ENCODE assay signal across 13 mouse cellular contexts in genomic region chr3:130290175-130290574, GRCm38 (mm10).
A peak's percentile ranks its signal among the peaks of the same experiment; 100 is the strongest.
DNase-seq lines count a peak whose midpoint lies in the region; ATAC-seq lines count a peak whose summit lies in the region.
"Had no signal": no experiment of that assay in that cellular context is flagged by ENCODE, and none has a peak within 500 bp of the region (broad histone marks: within the 10 kb centered on the region; RNA-seq: fewer than 3 reads in every experiment).

No protein-coding gene starts in this region.

- H3K4me2 ChIP-seq in kidney, embryonic 15.5 days = no peak overlapping the region
- no peak overlapping the region for H3K4me2 ChIP-seq in hindbrain, embryonic 14.5 days (replicated peaks)
- H3K4me2 ChIP-seq: limb, embryonic 13.5 days; lung, embryonic 15.5 days had no signal

- no peak for ATAC-seq in kidney, embryonic 15.5 days (replicated peaks; ENCODE audit: low FRiP score)
- peak; percentile 71; the same call in 1 of the 2 replicates for ATAC-seq in hindbrain, embryonic 14.5 days (ENCODE audit: low FRiP score)

- H3K9me3 ChIP-seq in kidney, embryonic 15.5 days (replicated peaks) = no peaks in the 10 kb centered on the region
- H3K9me3 ChIP-seq in hindbrain, embryonic 14.5 days (ENCODE audit: control insufficient read depth, low read length) = no peaks in the 10 kb centered on the region
- H3K9me3 ChIP-seq: heart, embryonic 10.5 days; limb, embryonic 13.5 days; lung, embryonic 15.5 days had no signal

- 63% methylated on average over 6 of the region's 6 CpGs for WGBS in kidney, embryonic 15.5 days
- WGBS in hindbrain, embryonic 14.5 days = 60% methylated on average over 6 of the region's 6 CpGs

- peak; percentile 90 to 94 for DNase-seq in cerebellum, postnatal 10 days
- DNase-seq in cerebellum, adult 11-12 months = no peak
- DNase-seq in kidney, adult 11 months = no peak
- DNase-seq in adrenal gland, postnatal 25 days = peak; percentile 10
- no peak for DNase-seq in hindbrain, embryonic 14.5 days (ENCODE audit: low spot score)
- no peak for DNase-seq in thymus, postnatal 14 days
- no peak for DNase-seq in embryo, embryonic 9.5 days (ENCODE audit: extremely low spot score)
- DNase-seq: B cell, adult 2 months; layer of hippocampus, adult 9-11 months had no signal

- H3K4me1 ChIP-seq in kidney, embryonic 15.5 days = 0 out of 2 replicates have a peak, but pooled peaks cover 10% of the 10 kb centered on the region
- peaks cover 20% of the 10 kb centered on the region; the same call in 1 of the 2 replicates for H3K4me1 ChIP-seq in hindbrain, embryonic 14.5 days (replicated peaks; ENCODE audit: control insufficient read depth, insufficient read depth, low read length)
- H3K4me1 ChIP-seq: heart, embryonic 10.5 days; lung, embryonic 15.5 days had no signal

- no peaks in the 10 kb centered on the region for H3K27me3 ChIP-seq in kidney, embryonic 15.5 days
- H3K27me3 ChIP-seq in hindbrain, embryonic 14.5 days (ENCODE audit: control insufficient read depth, insufficient read depth, low read length) = no peaks in the 10 kb centered on the region
- H3K27me3 ChIP-seq: limb, embryonic 13.5 days; lung, embryonic 15.5 days had no signal

- H3K27ac ChIP-seq in kidney, embryonic 15.5 days = 0 out of 2 replicates have a peak overlapping the region, but pooled peaks have one; percentile 10
- H3K27ac ChIP-seq in hindbrain, embryonic 14.5 days = no peak overlapping the region
- H3K27ac ChIP-seq: heart, embryonic 10.5 days; limb, embryonic 13.5 days; lung, embryonic 15.5 days had no signal

- no peak overlapping the region for H3K4me3 ChIP-seq in kidney, embryonic 15.5 days (replicated peaks)
- no peak overlapping the region for H3K4me3 ChIP-seq in hindbrain, embryonic 14.5 days (replicated peaks; ENCODE audit: low read length)
- H3K4me3 ChIP-seq: heart, embryonic 10.5 days; limb, embryonic 13.5 days; lung, embryonic 15.5 days had no signal

- no peaks in the 10 kb centered on the region for H3K36me3 ChIP-seq in kidney, embryonic 15.5 days
- no peaks in the 10 kb centered on the region for H3K36me3 ChIP-seq in hindbrain, embryonic 14.5 days (replicated peaks; ENCODE audit: control insufficient read depth, insufficient read depth)
- H3K36me3 ChIP-seq: heart, embryonic 10.5 days; limb, embryonic 13.5 days; lung, embryonic 15.5 days had no signal

- no peak overlapping the region for H3K9ac ChIP-seq in kidney, embryonic 15.5 days
- no peak overlapping the region for H3K9ac ChIP-seq in hindbrain, embryonic 14.5 days
- H3K9ac ChIP-seq: limb, embryonic 13.5 days; lung, embryonic 15.5 days had no signal

Comparison
In these comparisons a context has a peak if more than half of its experiments do, and no peak if none do; other contexts are left out.
1. DNase-seq: peak in cerebellum, postnatal 10 days (2 of 2) and adrenal gland, postnatal 25 days (single experiment); none in cerebellum, adult 11-12 months (single experiment), kidney, adult 11 months (single experiment), hindbrain, embryonic 14.5 days (single experiment), thymus, postnatal 14 days (single experiment) and embryo, embryonic 9.5 days (single experiment).